Mouse (Mus musculus): Measurements from ENCODE around the gene Nfkbie. TPM values are rescaled to one million over a fixed set of nuclear protein-coding genes. Genes with fewer than 3 reads are reported as not detected.
A peak's percentile ranks its signal among the peaks of the same experiment; 100 is the strongest.

The Nfkbie gene
- total and polyA plus RNA-seq, 3 experiments = 78.7 to 136 (median 90.0) TPM

DNA sequence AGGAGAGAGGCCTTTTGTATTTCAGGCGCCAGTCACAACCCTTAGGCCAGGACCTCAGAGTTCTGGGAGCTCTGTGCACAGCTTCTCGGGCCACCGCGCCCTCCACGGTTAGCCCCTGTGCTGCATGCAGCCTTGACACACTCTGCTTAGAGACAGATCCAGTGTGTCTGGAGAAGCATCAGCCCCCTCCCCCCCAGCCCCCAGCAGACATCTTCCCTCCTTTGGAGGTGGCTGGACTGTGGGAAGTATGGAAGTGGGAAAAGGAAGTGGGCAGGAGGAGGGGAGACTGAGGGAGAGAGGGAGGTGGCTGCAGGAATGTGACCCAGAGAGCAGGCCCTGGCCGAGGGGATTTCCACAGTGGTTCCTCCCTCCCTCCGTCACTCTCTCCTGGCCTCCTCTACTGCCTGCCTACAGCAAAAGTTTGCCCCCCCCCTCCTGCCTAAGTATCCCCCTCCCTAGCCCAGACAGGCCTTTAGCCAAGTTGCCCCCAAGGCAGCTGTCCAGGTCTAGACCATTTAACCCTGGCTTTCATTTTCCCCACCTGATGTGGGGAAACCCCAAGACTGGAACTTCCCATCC lies 1.8 kb downstream of the Nfkbie start (continued):
- TF ChIP-seq TCF12 (IDR thresholded peaks at IDR 0.05; ENCODE audit: low read depth, low read length) (no peak; the same call in 1 of the 2 replicates), JUND (conservative IDR thresholded peaks at IDR 0.05; ENCODE audit: low read depth, low read length) (no peak), E2F4 (IDR thresholded peaks at IDR 0.05; ENCODE audit: insufficient replicate concordance, low read depth, low read length) (no peak), EP300 (IDR thresholded peaks at IDR 0.05; ENCODE audit: low read length) (peak; percentile 43), SMC3 (IDR thresholded peaks at IDR 0.05; ENCODE audit: low read depth, low read length) (no peak), MAZ (IDR thresholded peaks at IDR 0.05; ENCODE audit: low read depth, low read length) (peak; percentile 87), GABPA (IDR thresholded peaks at IDR 0.05; ENCODE audit: insufficient replicate concordance, low read depth, low read length) (no peak), IRF4 (IDR thresholded peaks at IDR 0.05; ENCODE audit: low read depth, low read length) (peak; percentile 40; the same call in 1 of the 2 replicates), TBP (conservative IDR thresholded peaks at IDR 0.05; ENCODE audit: low read depth, low read length) (peak; percentile 43; the same call in 1 of the 2 replicates), ZMIZ1 (IDR thresholded peaks at IDR 0.05; ENCODE audit: low read depth, low read length) (no peak; the same call in none of the 2 replicates), POLR2AphosphoS2 (IDR thresholded peaks at IDR 0.05; ENCODE audit: low read depth, low read length) (no peak), ZNF384 (IDR thresholded peaks at IDR 0.05; ENCODE audit: low read depth, low read length) (no peak), POLR2A (IDR thresholded peaks at IDR 0.05; ENCODE audit: low read depth, low read length) (peak; percentile 51), RAD21 (IDR thresholded peaks at IDR 0.05; ENCODE audit: low read depth, low read length) (no peak), SIN3A (IDR thresholded peaks at IDR 0.05; ENCODE audit: low read length) (peak; percentile 79; the same call in 1 of the 2 replicates), ETS1 (conservative IDR thresholded peaks at IDR 0.05; ENCODE audit: low read depth, low read length) (peak; percentile 60; the same call in 1 of the 2 replicates), MAX (IDR thresholded peaks at IDR 0.05; ENCODE audit: low read length) (no peak), ELF1 (IDR thresholded peaks at IDR 0.05; ENCODE audit: low read depth, low read length) (peak; percentile 18), NELFE (IDR thresholded peaks at IDR 0.05; ENCODE audit: low read depth, low read length) (no peak), MXI1 (IDR thresholded peaks at IDR 0.05; ENCODE audit: low read depth, low read length) (no peak)

DNA sequence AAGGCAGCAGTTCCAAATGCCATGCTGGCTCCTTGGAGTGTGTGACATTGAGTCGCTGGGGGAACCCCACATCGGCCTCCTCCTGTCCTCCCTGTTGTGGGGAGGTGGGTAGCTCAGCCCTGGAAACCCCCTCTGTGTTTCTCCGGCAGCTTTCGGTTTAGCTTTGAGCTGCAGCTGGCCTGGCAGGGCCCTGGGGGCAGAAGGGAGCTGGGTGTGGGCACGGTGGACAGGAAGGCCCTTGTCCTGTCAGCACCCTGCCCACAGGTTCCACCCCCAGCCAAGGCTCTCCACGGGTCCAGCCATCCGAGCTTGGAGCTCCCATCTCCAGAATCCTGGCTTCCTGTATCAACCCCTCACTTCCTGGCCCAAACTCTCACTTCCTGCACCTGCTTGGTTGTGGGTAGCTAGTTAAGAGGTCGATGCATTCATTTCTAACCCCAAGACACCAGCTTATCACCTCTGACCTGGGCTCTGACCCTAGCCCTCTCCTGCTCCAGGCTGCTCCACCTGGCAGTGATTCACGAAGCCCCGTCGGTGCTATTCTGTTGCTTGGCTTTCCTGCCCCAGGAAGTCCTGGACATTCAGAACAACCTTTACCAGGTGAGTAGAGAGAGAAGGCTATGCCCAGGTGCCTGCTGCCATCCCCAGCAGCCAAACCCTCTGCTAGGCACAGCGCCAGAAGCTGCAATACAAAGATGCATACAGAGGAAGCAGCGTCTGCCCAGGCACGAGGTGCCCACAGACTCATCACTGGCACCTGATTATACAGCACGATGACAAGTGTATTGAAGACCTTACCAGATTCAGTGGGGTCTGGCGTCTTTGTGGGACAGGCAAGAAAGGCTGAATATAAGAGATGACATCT lies 2.7 kb downstream of the Nfkbie start:
- Histone ChIP-seq H3K9ac (ENCODE audit: insufficient read depth, low read depth) (peak overlapping the region; percentile 99), H3K27me3 (replicated peaks) (no peaks in the 10 kb centered on the region), H3K79me2 (replicated peaks; ENCODE audit: control insufficient read depth, extremely low read depth, insufficient read depth, poor library complexity, severe bottlenecking) (peaks cover 41% of the 10 kb centered on the region), H3K27ac (ENCODE audit: insufficient read depth, low read depth) (peak overlapping the region; percentile 99), H3K9me3 (replicated peaks; ENCODE audit: low read length) (no peaks in the 10 kb centered on the region), H3K4me3 (replicated peaks in 1 of 3; ENCODE audit: low read depth in 2 of 3, low read length in 2 of 3, poor library complexity in 1 of 3) (peak overlapping the region; percentile 90 to 100 (median 99)), H3K4me1 (ENCODE audit: control insufficient read depth in 1 of 2, insufficient read depth in 2 of 2) (peaks cover 26 to 50% of the 10 kb centered on the region in 2 experiments), H3K4me2 (ENCODE audit: insufficient read depth, low read depth, poor library complexity, severe bottlenecking) (peak overlapping the region; percentile 80), H3K36me3 (replicated peaks in 1 of 2; ENCODE audit: control insufficient read depth in 1 of 2, insufficient read depth in 1 of 2, low read length in 1 of 2) (peaks cover 38 to 63% of the 10 kb centered on the region in 2 experiments)
- DNase-seq (ENCODE audit: extremely low read depth) = peak; percentile 66
- in situ Hi-C loops (cut with MboI; ENCODE audit: low pct_ligation_motif_present, low pct_unique_long_range_greater_than_20kb, low sequenced_read_pairs) = loop anchor here (5.0 kb wide), 1 partner anchor 81 kb away; the partner anchor contains the start of gene Spats1
- dilution Hi-C loops (cut with MboI; ENCODE audit: extremely low pct_ligation_motif_present, extremely low pct_unique_long_range_greater_than_20kb, low sequenced_read_pairs) = no loop called here
- TF ChIP-seq TBP (conservative IDR thresholded peaks at IDR 0.05; ENCODE audit: low read depth, low read length) (no peak), CHD2 (IDR thresholded peaks at IDR 0.05; ENCODE audit: low read length) (no peak; the same call in 1 of the 2 replicates), RAD21 (IDR thresholded peaks at IDR 0.05; ENCODE audit: low read depth, low read length) (no peak), MEF2A (IDR thresholded peaks at IDR 0.05; ENCODE audit: borderline replicate concordance, low read depth, low read length) (peak; percentile 65), IRF4 (IDR thresholded peaks at IDR 0.05; ENCODE audit: low read depth, low read length) (peak; percentile 76), MAZ (IDR thresholded peaks at IDR 0.05; ENCODE audit: low read depth, low read length) (no peak), ZC3H11A (IDR thresholded peaks at IDR 0.05; ENCODE audit: low read depth, low read length) (no peak), JUN (IDR thresholded peaks at IDR 0.05; ENCODE audit: insufficient read depth, low read depth, low read length) (no peak), POLR2AphosphoS2 (IDR thresholded peaks at IDR 0.05; ENCODE audit: low read depth, low read length) (no peak; the same call in none of the 2 replicates), BHLHE40 (IDR thresholded peaks at IDR 0.05; ENCODE audit: low read depth, low read length) (peak; percentile 63), NELFE (IDR thresholded peaks at IDR 0.05; ENCODE audit: low read depth, low read length) (peak; percentile 4; the same call in 1 of the 2 replicates), PAX5 (IDR thresholded peaks at IDR 0.05; ENCODE audit: low read length) (no peak), ZKSCAN1 (IDR thresholded peaks at IDR 0.05; ENCODE audit: borderline replicate concordance, low read depth, low read length) (no peak), USF1 (IDR thresholded peaks at IDR 0.05; ENCODE audit: low read depth, low read length) (no peak), ZMIZ1 (IDR thresholded peaks at IDR 0.05; ENCODE audit: low read depth, low read length) (peak; percentile 43), ELF1 (IDR thresholded peaks at IDR 0.05; ENCODE audit: low read depth, low read length) (peak; percentile 70), MXI1 (IDR thresholded peaks at IDR 0.05; ENCODE audit: low read depth, low read length) (peak; percentile 72; the same call in 1 of the 2 replicates), POLR2A (IDR thresholded peaks at IDR 0.05; ENCODE audit: low read depth, low read length) (peak; percentile 47), TCF12 (IDR thresholded peaks at IDR 0.05; ENCODE audit: low read depth, low read length) (peak; percentile 92), SIN3A (IDR thresholded peaks at IDR 0.05; ENCODE audit: low read length) (peak; percentile 77), ETS1 (conservative IDR thresholded peaks at IDR 0.05; ENCODE audit: low read depth, low read length) (peak; percentile 69), ZNF384 (IDR thresholded peaks at IDR 0.05; ENCODE audit: low read depth, low read length) (no peak), NRF1 (IDR thresholded peaks at IDR 0.05; ENCODE audit: low read depth, low read length) (0 out of 2 replicates have a peak, but pooled peaks have one; percentile 40), HCFC1 (IDR thresholded peaks at IDR 0.05; ENCODE audit: low read depth, low read length) (peak; percentile 33; the same call in 1 of the 2 replicates)

Measured in CH12.LX (cell line).